Mouse (Mus musculus) right cerebral cortex, postnatal 36 days (tissue): ENCODE measurements around the gene Mypop.

Source experiments
- DNase-seq, 2 experiments: peaks; one replicate each; pipeline ENCODE4 v3.0.0; 2022; ENCODE audit warnings: low spot score in 2 of 2, mixed read lengths in 1 of 2

Gene Mypop

DNA sequence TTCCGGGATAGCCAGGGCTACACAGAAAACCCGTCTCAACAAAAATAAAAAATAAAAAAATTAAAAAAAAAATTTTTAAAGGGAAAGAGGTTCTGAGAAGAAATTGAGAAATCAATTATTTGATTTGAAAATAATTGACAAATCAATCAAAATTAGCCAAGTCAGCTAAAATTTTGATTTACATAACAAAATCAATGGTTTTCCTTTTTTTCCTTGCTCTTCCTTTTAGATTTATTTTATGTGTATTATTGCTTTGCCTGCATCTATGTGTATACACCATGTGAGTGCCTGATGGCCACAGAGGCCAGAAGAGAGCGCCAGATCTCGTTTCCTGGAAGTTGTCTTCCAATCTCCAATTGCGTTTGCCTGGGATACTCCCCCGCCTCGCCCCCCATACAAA is 26.9 kb downstream of the Mypop start:
- DNase-seq = no peak

DNA sequence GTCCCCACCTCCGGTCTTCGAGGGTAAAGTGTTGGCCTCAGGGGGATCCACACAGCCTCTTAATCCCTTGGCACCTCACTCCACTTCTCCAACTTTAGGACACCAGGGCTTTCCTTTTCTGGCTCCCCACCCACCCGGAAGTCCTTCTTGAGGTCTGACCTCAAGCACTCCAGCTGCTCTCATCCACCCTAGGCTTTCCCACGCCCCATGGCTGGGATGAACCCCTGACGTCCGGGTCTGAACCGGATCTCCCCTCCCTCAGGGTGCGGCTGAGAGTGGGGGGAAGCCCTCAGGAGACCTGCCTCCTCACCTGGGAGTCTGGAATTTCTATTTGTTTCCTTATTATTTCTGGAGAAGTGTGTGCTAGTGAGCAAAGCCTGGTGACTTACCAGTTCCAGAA is 30.0 kb downstream of the Mypop start:
- DNase-seq = no peak

DNA sequence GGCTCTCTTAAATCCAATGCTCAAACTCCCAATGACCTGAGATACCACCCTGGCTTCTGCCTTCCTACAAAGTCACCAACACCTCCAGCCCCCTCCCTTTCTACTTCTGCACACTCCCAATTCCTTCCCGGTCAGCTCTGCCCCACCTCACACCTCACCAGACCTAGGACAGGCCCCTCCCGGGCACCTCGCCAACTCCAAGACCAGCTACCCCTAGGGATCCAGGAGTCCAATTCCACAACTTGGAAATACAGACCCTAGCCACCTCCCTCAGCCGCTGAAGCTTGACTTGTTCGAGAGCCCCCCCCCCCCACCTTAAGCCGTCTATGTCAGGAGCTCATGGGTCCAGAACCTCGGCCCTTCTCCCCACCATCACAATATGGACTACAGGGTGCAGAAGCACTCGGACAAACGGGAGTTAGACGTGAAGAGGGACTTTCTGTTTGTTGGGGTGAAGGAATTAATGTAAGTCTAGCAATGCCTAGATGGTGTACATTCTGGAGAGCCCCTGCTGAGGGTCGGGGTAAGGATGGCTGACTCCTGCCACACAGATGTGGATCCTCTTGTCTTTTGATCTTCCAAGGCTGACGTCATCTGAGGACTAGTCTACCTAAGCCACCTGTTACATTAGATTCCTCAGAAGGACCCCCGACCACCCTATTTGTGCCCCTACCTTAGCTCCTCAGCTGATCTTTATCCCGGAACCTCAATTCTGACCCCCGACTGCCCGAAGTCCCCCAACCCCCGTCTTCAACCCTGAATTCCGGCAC is 31.3 kb downstream of the Mypop start:
- no peak for DNase-seq

DNA sequence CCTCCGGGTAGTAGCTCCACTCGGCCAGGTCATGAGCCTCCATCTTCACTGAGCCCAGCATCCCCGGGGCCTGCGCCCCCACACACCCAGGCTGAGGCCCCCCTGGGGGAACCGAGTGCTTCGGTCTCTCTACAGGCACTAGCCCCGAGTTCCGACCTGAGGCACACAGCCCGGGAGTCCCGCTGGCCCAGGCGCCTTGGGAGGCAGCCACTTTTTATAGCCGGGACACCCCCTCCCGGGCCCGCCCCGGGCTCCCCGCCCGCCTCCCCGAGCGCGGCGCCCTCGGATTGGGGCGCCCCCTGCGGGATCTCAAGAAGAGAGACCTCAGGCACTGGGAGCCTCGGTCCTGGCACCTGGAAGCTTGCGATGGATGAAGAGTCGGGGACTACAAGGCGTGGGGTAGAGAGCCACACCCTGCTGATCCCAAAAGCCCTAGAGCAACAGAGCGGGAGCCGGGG is 32.3 kb downstream of the Mypop start, which contains the start of gene Foxa3:
Foxa3 (minus strand) TSS at position 182 of the 458 bp plus-strand sequence.
- no peak for DNase-seq

DNA sequence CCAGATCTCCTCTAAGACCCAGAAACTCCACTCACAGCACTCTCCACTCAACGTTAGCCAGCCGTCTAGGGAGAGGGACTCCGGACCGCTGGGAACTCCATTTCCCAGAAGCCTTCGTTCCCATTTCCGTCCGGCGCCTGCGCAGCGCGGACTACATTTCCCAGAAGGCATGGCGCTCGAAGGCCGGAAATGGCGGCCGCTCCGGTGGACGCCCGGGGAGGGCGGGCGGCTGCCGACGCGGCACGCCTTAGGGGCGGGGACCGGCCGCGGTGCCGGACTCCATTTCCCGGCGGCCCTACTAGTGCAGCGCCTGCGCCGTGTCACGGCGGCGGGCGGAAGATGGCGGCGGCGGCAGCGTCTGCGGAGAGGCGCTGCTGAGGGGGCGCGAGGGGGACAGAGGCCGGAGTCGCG is 33.1 kb downstream of the Mypop start, which contains the start of gene Sympk:
Sympk (plus strand) TSS at position 282 of the 411 bp plus-strand sequence.
- peak; percentile 91 to 94 for DNase-seq

DNA sequence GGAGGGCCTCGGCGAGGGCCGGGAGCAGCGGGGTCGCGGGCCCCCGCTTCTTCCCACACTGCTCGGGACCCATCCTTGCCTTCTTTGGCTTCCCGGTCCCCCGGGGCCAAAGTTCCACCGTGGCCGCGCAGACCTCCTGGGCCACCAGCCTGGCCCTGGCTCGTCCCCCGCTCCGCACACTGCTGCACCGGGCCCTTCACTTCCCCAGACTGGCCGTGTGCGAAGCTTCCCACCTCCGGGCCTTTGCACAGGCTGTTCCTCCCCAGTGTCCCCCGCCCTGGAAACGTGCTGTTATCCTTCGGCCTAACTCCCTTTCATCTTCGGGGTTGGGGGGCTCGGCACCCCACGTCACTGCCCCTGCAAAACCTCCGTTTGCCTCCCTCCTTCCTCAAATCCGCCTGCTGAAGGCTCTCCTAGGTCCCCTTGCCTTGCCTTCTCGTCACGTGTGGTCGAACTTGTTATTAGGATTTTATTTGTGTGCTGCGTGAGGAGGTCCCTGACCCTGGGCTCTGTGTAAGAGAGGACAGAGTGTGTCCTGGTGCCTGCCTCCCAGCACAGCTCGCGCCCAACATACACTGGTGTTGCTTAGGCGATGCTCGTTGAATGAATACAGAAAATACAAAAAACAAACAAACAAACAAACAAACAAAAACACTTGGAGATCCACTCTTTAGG is 33.7 kb downstream of the Mypop start:
- DNase-seq = no peak

DNA sequence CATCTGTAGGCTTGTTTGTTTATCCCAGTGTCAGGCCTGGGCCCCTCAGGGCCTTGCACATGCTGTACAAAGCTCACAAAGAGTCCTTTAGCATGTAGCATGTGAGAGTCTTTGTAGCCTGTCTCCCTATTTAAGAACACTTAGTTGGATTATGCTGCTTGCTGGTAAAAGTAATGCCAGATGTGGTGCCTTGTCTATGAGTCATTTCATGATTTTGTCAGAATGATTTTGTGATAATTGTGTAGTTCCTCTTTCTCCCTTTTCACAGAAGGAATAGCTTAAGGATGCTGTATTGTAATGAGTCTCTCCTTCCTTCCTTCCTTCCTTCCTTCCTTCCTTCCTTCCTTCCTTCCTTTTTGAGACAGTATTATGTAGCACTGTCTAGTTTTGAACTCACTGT is 37.0 kb downstream of the Mypop start:
- no peak for DNase-seq

DNA sequence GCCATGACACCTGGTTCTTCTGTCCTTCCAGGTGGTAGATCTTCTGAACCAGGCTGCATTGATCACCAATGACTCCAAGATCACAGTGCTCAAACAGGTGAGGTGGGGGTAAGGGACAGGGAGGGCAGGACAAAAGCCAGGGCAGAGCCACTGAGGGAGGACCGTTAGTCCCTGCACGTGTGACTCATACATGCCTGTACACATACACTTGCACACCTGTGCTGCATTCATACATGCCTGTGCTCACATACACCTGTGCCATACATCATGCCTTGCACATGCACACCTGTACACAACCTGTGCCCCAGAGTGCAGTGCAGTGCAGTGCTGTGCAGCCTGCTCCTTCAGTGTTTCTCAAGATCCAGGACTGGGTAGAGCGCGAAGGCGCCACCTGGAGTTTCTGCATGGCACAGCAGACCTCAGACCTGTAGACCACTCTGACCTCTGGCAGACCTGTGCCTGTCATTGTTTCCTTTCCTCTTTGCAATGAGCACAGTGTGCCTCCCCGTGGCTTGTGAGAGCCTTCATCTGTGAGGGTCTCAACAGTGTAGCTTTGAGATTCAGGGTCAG is 38.1 kb downstream of the Mypop start:
- no peak for DNase-seq

DNA sequence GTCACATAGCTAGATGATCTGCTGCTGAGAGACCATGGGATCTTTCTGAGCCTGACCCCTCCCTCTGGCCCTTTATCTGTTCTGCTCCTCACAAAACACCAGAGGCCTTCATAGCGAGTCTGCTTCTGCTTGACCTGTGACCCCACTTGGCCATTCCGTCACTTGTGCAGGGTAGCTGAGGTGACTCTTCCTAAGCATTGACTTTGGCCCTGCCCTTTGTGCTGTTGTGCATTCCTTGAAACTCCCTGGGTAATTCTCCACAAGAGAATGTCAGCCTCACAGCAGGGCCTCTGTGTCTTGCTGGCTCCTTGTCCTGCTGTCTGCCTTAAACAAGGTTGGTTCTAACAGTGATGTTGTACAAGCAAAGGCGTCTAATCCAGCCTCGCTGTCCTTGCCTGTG is 40.6 kb downstream of the Mypop start:
- DNase-seq = no peak

DNA sequence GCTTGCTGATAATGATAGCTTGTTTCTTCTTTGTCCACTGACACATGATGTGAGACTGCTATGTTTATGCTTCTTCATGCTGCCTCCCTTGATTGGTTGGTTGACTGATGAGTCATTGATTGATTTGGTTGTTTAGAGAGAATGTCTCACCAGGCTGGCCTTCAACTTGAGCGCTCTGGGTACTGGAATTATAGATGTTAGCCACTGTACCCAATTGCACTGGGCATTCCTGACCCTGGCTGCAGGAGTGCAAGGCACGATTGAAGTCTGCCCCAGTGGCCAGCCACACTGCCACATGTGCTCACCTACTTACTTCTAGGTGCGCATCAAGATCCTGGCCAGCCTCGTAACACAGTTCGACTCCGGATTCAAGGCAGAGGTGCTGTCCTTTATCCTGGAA is 53.6 kb downstream of the Mypop start:
- DNase-seq = no peak

DNA sequence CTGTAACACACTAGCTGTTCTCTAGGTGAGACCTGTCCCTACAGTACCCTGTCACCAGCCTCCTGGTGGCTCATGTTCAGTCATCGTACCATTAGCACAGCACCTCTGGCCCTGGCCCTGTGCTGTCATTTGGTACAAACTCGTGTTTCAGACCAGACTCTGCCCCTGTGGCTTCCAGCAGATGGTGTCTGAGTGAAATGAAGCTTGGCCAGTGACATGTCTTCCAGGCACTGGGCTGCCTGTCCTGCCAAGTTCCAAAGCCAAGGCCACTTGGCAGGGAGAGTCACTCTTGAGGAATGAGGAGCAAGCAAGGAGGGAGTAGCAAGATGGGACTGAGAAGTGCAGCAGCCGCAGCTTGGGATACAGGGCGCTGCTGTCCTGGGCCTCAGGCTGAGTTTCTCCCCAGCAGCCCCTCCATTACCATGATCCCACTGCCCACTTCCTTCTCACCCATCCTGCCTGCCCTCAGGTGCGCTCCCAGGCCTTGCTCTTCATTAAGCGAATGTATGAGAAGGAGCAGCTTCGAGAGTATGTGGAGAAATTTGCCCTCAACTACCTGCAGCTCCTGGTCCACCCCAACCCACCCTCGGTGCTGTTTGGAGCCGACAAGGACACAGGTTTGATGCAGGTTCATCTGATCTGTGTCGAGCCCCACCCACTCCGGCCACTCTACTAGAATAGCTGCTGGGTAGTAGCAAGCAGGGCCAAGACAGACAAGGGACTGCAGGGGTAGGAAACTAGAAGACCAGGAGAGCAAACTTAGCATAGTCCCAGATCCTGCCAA is 55.4 kb downstream of the Mypop start:
- DNase-seq = no peak

DNA sequence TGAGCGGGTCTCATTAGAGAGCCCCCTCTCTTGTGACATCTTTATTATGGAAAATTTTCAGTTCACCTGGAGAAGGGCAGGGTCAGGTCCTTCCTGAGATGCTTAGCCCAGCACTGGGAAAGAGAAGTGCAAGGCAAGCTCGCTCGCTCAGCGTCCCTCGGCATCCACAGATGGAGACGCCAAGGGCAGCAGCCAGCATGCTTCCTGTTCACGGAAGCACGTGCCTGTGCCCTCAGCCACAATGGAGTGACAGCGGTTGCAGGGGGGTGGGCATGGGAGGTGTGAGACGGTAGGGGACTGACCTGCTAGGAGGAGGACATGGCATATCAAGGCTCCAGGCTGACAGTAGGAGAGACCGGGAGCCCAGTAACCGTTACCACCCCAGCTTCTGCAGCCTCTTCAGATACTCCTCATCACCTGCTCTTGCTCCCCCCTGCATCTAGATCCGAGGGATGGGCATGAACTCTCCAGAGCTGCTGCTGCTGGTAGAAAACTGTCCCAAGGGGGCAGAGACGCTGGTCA is 57.0 kb downstream of the Mypop start:
- no peak for DNase-seq

DNA sequence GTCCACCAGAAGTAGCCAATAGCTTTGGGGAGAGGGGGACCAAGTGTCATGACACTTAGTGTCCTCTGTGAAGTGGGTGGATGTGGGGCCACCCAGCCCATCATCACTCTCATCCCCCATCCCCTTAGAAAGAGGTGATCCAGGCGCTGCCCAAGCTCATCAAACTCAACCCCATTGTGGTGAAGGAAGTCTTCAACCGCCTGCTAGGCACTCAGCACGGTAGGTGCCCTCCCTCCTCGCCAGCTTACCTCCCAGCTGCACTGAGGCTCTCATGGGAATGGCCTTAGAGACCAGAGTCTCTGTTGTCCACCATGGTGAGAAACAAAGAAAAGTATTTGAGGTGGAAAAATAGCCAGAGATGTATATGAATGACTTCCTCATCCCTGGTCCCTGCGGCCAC is 58.2 kb downstream of the Mypop start:
- DNase-seq = no peak

DNA sequence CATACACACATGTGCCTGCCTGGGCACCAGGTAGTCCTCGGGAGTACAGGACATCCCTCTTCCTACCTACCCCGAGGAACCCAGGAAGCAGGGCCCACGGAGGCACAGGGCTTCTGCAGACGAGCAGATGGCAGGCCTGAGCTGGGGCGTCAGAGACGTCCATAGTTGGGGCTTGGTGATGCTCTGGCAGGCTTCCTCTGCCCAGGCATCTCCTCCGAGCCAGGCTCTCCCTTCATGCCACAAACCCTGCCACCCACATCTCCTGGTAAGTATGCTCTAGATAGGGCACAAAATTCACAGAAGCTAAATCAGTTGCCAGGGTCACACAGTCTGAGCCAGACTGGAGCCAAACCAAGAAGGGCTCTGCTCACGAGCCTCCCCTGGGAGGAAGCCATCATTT is 59.1 kb downstream of the Mypop start:
- no peak for DNase-seq

DNA sequence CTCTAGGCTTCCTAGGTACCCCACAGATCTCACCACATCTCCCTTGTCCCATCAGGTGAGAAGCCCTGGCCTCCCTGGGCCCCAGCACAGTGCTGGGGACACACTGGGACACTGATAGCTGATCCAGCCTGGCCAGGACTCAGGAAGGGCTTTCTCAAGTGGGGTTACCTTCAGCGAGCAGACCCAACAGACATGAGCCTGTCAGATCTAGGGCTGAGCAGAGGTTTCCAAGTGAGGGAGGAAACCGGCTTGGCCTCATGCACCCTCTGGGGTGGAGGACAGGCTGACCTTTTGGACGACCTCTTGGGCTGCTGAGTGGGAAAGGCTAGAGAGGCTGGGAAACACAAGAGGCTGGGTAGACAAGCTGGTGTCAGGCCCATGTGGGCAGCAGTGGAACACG is 60.1 kb downstream of the Mypop start:
- DNase-seq = no peak
